Mouse (Mus musculus) duodenum, adult 2 months (tissue): ENCODE results near the gene Naa20. TPM values are rescaled to one million over a fixed set of nuclear protein-coding genes. Genes with fewer than 3 reads are reported as not detected.

Experiments used
- polyA plus RNA-seq: library from polyadenylated mRNA; depleted of rRNA; stranded (reverse); fragments of >200 nt; gene quantifications from 2 replicates; pipeline ENCODE4 v1.2.3, GENCODE M21; 2012; ENCODE audit warnings: low replicate concordance; rRNA removed

The Naa20 gene
- 9.2 and 15.3 TPM in 2 replicates for polyA plus RNA-seq

GRCm38 (mm10) chr2:145901861-145902260 lies at the start of gene Naa20:
Gene Naa20, plus strand, starts transcription at chr2:145902099.

GRCm38 (mm10) chr2:145934339-145935231 lies 32.7 kb downstream of the Naa20 start, which contains the start of the genes Cfap61 and Crnkl1:
Gene Cfap61, plus strand, starts transcription at chr2:145934784.
Gene Crnkl1, minus strand, starts transcription at chr2:145935014.

Other genes starting within 250 kb of the Naa20 start
- gene Rin2, start 226.9 kb upstream of the Naa20 start, polyA plus RNA-seq, result 2.7 and 3.9 TPM in 2 replicates
- not detected in 2 replicates for gene Cfap61, start 32.7 kb downstream of the Naa20 start, polyA plus RNA-seq
- 2.1 and 7.1 TPM in 2 replicates for gene Crnkl1, start 32.9 kb downstream of the Naa20 start, polyA plus RNA-seq